Mouse (Mus musculus): ENCODE measurements around the gene Ppara. TPM values are rescaled to one million over a fixed set of nuclear protein-coding genes. Genes with fewer than 3 reads are reported as not detected.

The Ppara gene
- total RNA-seq, 2 experiments from 2014 or later, result 44.7 to 58.8 TPM

DNA sequence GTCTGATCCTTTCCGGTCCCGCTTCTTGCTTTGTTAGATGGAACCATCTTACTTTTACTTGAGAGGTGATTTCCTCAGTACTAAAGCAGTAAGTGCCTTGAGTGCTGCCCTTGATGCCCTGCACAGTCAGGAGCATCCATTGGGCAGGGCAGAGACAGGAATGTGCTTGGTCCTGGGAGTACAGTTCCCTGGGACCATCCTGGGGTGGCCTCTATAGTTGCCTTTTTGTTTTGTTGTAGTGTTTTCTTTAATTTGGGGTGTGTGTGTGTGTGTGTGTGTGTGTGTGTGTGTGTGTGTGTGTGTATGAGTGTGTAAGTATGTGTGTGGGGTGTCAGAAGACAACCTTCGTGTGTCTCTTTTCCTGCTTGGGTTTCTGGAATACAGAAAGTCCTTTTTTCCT, 49.6 kb downstream of the Ppara start:
- intact Hi-C loops (cut with DNase I), result no loop called here

DNA sequence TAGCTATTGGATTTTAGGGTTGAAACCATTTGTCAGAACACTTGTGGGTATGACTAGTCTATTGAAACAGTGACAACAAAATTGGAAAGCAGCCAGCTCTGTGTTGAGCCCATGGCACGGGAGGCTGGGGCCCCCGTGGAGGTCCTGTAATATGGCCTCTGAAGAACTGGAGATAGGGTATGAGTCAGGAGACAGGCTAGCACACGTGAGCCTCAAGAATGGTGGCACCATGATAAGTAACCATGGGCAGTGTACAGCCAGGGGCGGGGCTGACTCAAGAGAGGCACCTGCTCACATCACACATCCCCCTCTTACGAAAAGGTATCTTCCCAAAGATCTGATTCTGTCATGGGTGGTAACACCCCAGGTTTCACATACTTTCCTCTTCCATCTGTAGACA, 51.9 kb downstream of the Ppara start:
- DNase-seq (ENCODE audit: low spot score), result no peak
- intact Hi-C loops (cut with DNase I), result no loop called here

More for the DNA sequence above, 49.6 kb downstream of the Ppara start:
- DNase-seq (ENCODE audit: low spot score), result no peak

DNA sequence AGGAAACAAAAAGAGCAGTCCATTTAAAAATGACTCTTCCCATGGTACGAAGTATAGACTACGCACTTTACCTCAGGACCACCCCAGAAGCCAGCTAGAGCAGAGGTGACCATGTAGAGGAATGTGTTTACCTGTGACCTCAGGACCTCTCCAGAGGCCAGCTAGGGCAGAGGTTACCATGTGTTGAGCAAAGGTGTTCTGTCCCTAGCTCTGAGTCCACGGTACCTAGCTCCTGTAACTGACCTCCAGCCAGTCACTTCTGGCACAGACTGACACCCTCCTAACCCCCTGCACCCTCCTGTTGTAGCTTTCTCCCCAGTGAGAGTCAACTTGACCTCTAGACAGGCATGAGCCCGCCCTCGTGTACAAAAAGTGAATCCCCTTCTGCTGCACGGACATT, 52.7 kb downstream of the Ppara start:
- intact Hi-C loops (cut with DNase I), result no loop called here
- DNase-seq (ENCODE audit: low spot score), result no peak

DNA sequence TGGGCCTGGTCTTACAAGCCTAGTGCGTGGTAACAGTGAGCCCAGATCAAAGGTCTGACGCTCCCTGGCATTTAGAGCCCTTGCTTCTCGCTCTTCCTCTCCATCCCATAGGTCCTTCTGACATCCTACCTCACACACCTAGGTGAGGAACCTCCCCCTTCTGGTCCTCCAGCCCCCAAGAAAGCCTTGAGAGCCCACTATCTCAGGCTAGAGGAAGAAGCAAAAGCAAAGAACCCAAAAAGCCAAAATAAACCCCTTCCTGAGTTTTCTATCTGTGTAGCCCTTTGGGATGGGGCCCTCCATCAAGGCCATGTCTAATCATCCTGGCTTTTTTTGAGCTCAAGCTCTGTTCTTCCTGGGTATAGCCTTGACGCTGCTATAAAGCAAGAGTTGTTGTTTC, 53.3 kb downstream of the Ppara start:
- intact Hi-C loops (cut with DNase I), result no loop called here
- no peak for DNase-seq (ENCODE audit: low spot score)

DNA sequence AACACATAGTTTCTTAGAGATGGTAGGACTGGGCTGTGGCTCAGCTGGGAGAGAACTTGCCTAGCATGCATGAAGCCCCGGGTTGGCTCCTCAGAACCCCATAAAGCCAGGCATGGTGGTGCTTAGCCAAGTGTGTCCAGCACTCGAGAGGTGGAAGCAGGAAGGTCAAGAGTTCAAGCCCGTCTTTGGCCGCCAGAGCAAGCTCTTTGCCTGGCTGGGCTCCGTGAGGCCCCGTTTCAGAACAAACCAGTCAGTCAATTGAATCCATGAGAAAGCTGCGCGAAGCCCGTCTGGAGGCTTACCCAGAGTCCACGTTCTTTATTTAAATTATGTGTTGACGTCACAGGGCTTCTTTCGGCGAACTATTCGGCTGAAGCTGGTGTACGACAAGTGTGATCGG, 53.9 kb downstream of the Ppara start:
- no peak for DNase-seq (ENCODE audit: low spot score)
- intact Hi-C loops (cut with DNase I), result no loop called here

DNA sequence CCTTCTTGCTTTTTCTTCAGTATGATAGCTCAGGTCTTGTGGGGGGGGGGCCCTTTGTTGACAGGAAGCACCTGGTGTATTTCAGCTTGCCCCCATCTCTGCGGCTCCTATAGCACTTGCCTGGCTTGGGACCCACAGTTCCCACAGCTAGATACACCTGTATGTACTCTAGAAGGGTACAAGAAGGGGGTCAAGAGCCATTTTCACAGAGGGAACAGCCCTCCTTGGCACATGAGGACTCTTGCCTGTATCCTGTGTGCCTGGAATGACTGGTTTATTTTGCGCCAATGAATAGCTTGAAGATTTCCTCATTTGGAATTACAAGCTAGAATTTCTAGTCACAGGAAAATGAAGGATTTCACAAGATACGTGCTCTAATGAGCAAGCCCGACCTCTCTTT, 56.7 kb downstream of the Ppara start:
- no peak for DNase-seq (ENCODE audit: low spot score)
- intact Hi-C loops (cut with DNase I), result no loop called here

DNA sequence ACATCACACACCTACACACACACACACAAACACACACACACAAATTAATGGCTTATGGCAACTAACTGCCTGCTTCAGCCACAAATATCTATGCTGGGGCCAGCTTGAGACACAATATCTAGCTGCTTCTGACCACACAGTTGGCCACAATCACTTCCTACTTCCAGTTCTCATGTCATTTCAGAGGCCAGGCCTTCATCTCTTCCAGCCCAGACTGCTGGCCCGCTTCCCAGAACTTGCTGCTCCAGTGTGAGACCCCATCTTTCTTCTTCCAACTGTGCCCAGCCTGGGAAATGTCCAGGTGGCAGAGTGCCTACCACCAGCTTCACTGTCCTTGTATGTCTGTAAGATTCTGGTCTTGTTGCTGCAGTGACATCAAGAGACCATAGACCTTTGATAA, 58.0 kb downstream of the Ppara start:
- DNase-seq (ENCODE audit: low spot score), result no peak
- intact Hi-C loops (cut with DNase I), result no loop called here

DNA sequence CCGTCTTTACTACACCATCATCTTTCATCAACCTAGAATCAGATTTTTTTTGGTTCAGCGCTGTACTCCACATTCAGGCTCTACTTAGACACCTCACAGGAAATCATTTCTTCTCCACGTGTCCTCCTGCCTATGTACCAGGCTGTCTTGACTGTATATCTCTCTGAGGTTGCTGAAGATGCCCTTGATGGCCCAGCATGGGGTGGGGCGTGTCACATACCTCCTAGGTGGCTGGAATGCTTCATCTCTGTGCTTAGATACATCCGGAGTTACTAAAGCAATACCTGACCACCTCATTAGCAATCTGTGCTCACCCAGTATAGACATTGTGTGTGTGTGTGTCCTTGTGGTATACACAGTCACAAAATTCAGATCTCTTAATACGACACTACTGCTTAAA, 60.7 kb downstream of the Ppara start:
- intact Hi-C loops (cut with DNase I), result no loop called here
- DNase-seq (ENCODE audit: low spot score), result no peak

DNA sequence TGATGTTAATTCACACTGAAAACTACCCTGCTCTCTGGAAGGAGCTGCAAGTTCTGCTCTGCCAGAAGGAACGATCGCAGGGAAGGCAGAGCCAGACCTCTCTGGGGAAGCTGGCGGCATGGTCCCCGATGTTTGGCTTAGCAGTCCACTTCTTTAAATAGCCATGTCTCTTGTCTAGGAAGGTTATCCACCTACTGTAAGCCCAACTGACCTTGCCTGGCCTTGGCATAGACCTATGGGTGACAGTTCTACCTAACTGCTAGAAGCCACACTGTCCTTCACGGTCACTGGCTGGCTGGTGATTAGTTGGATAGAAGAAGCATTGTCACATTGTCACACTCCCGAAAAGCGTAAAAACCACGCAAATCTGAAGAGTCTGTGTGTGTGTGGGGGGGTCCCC, 63.9 kb downstream of the Ppara start:
- no peak for DNase-seq (ENCODE audit: low spot score)
- intact Hi-C loops (cut with DNase I), result no loop called here

DNA sequence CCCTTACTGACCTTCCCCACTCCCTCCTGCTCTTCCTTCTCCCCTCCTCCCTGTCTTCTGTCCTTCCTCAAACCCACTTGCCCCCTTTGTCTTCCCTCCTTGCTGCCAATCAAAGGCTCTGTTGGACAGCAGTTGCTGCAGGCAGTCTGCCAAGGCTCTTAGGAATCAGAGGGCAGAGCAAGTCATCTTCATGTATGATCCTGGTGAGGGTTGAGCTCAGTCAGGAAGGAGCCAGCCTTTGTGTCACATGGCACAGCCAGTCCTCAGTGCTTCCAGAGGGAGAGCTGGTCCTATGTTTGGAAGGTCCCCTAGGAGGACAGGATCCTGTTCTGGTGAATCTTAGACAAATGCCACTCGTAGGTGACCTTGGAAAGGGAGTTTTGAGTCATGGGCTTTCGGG, 68.1 kb downstream of the Ppara start:
- intact Hi-C loops (cut with DNase I), result no loop called here
- DNase-seq (ENCODE audit: low spot score), result no peak

DNA sequence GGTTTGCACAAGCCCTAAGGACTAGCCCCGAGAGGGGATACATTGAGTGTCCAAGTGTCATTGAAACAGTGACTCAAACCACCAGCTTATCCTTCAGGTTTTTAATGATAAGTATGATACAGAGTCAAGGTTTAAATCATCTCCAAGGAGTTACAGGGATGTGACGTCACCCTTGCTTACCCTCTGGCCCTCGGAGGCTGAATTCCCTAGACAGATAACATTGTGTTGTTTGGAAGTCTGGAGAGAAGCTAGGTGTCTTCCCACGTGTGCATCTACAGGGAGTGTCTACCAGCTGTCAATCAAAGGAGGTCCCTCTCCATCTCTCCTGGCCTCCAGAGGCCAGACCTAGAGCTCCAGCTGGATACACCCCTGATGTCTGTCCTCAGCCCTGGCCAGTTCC, 72.1 kb downstream of the Ppara start:
- no peak for DNase-seq (ENCODE audit: low spot score)
- intact Hi-C loops (cut with DNase I), result no loop called here

DNA sequence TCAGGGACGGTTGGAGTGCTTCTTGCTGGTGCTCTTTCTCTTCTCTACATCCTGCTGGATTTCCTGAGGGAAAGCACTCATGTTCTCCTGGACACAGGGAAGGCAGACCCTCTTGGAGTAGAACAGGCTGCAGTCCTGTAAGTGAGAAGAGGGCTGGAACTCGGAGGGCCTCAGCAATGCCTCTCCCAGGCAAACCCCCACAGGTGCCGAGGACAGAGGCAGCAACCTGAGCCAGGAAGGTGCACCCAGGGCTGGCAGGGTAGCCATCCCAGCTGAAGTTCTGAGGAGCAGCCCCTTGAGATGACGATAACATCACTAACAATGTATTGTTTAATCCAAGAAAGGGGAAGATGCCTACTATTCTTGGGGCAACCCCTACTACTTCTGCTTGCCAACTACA, 72.6 kb downstream of the Ppara start:
- no peak for DNase-seq (ENCODE audit: low spot score)
- intact Hi-C loops (cut with DNase I), result no loop called here

DNA sequence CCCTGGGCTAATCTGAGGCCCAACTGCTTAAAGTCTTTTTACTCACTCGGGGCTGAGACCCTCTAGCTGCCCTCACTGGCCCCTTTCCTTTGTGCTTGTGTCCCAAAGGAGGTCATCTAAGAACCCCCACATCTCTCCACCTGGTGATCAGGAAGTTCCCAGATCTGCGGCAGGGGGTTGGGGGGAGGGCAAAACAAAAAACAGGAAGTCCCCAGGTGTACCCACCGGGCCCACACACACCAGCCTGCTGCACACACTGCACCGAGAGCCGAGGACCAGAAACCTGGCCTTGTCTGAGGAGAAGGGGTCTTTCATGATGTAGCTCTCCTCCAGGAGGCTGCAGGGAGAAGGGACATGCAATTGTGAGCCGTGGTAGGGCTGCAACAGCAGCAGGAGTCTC, 73.2 kb downstream of the Ppara start:
- intact Hi-C loops (cut with DNase I), result no loop called here
- DNase-seq (ENCODE audit: low spot score), result no peak

DNA sequence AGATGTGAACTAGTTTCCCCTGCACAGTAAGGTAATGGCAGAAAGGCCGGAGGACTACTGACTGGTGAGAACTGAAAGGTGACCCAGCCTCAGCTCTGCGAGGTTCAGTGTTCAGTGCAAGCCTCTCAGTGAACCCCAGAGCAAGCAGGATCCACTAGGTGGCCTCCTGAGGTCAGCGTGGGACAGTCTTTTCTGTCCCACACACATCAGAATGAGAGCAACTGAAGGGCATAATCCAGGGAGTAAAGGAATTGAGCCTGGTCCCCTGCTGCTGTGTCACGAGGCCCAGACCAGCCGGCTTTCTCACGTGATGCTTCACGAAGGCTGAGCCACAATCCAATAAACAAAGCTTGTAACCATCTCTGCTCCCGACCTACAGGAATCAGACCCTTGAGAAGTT, 73.7 kb downstream of the Ppara start:
- intact Hi-C loops (cut with DNase I), result no loop called here
- no peak for DNase-seq (ENCODE audit: low spot score)

DNA sequence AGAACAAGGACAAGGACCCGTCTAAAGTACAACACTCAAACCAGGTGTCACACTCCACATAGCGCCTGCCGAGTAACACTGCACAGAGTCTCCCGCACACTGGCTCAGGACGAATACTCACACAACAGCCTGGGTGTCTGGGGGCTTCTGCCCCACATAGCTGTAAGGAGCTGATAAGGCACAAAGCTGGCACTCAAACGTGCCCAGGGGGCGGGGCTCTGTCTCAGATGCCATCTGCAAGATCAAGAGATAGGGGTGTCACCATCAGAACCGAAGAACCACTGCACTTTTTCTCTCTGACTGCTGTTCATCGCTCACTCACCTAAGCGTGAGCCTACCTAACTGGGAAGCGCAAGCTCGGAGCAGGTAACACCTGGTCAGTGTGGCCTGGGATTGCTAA, 74.3 kb downstream of the Ppara start:
- intact Hi-C loops (cut with DNase I), result no loop called here

DNA sequence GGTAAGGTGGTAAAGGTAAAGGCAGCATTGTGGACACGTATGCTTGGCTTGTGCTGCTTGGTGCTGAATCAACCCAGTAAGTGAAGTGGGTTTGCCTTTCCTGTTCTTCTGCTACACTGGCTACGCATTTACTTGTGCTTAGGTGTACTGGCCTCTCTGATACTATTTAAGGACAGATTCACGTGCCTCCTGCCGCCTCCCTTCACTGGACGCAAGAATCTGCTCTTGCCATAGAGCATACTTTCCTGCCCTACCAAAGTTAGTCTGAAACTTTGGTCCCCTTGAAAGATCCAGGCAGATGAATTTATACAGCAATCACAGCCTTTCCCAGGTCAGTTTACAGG, 75.7 kb downstream of the Ppara start:
- no peak for DNase-seq (ENCODE audit: low spot score)
- intact Hi-C loops (cut with DNase I), result loop anchor here (5.0 kb wide), 2 partner anchors 67 to 73 kb away; partner anchors contain the start of gene Trmu

More for the DNA sequence above, 74.3 kb downstream of the Ppara start:
- DNase-seq (ENCODE audit: low spot score), result no peak

DNA sequence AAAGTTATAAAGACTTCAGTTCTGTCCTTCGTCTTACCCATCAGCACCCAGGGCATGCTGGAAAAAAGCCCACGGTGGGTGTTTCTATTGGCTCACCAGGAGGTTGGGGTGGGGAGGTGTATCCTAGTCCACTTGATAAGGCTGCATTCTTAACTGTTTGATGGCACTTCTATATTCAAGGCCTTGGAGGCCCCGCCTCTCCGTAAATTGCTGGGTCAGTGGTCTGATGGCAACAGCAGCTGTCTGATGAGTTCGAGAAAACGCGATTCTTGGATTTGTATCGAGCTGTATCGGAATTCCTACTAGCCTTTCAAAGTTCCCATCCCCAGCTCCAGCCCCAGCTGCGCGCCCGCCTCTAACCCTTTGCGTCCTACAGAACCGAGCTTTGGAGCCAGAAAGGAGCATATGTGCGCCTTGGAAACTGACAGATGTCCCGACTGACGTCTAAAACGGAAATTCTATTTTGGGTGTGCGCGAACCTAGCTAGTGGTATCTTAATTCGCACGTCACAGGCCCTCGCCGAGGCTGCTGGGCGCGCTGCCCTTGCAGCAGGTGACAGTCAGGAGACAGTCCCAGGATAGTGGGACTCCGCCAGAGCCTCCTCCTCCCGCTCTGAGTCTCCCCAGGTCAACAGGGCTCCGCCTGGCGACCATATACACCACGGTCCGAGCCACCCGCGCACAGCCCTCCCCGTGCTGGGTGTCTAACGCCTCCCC, 76.2 kb downstream of the Ppara start:
- intact Hi-C loops (cut with DNase I), result loop anchor here (5.0 kb wide), 2 partner anchors 66 to 74 kb away; partner anchors contain the start of gene Trmu

DNA sequence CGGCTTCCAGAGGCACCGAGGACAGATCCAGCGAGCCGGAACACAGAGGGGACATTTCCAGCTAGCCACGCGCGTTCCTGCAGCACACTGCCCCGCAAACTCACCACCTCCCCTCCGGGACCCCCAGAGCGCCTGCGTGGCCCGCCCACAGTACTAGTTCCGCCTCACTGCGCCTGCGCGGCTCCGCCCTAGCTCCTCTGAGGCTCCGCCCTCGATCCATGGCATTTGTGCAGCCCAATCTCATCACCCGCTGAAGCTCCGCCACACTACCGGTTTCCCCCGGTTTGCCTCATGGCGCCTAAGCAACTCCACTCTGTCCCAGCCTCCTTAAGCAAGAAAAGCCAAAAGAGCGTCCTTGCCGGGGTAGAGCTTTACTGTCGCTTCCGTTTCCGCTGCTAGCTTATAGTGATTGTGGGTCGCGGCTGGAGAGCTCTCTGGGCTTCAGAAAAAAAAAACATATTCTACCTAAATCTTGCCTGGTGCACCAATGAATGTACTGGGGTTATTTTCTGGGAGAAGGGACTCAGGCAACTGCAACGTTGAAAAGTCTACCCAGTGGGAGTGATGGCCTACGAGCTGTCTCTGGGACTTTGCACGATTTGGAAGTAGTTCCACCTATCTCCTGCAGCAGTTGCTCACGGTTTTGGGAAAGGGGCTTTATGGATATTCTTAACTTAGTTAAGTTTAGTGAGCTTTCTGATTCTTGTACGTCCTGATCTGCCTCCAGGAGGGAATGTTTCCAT, 76.9 kb downstream of the Ppara start, which contains the start of gene Cdpf1:
TSS of gene Cdpf1 (minus strand) at position 163 of the 743 bp plus-strand sequence.
- peak; percentile 97 for DNase-seq (ENCODE audit: low spot score)
- intact Hi-C loops (cut with DNase I), result loop anchor here (2.0 to 5.0 kb wide), 3 partner anchors 47 to 74 kb away; partner anchors contain the start of genes Gtse1 and Trmu

More for the DNA sequence above, 76.2 kb downstream of the Ppara start:
- peak; percentile 65 for DNase-seq (ENCODE audit: low spot score)

DNA sequence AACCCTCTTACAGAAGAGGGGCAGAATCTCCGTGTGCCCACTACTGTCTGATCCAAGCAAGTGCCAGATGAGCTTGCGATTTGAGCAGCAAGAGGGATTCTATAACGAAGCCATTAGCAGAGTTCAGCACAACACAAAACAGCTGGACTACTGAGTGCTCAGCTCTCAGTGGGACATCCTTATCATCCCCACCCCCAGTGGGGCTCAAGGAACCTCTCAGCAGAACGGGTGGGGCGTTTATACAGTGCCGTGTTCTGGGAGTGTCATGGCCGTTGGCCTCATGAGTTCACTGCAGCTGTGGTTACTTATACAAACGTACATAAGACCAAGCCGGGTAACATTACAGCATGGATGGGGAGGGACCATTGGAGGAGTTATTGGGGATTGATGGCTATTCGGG, 78.6 kb downstream of the Ppara start:
- no peak for DNase-seq (ENCODE audit: low spot score)
- intact Hi-C loops (cut with DNase I), result loop anchor here (2.0 to 5.0 kb wide), 3 partner anchors 45 to 76 kb away; partner anchors contain the start of genes Gtse1 and Trmu

DNA sequence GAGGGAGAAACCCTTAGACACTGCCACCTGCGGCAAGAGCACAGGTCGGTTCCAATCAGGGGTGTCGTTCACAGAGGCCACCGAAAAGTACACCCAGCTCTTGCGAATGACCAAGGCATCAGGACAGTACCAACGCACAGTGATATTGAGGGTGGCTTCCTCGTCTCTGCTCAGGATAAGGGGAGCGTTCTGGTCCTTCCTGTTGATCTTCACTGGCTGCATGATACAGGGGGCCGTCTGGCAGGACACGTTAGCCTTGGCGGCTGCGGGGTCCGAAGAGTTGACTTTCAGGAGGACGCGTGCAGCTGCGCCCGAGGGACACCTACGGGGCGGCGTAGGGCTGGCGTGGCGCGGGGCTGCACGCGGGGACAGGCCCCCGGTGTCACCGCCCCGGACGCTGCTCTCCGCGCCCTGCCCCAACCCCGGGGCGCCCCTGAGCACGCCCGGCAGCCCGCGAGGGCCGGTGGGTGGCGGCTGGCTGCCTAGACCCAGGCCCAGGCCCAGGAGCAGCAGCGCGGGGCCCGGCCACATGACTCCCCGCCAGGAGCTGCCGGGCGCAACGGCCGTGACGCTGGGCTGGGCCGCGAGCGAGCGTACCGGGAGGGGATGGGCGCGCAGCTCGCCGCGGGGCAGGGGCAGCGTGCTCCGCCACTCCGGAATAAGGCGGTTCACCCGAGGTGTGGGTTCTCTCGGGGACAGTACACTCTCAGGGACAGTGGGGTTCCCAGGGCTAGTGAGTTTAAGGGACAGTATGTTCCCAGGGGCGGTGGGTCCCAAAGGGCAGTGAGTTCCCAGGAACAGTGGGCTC, 86.6 kb downstream of the Ppara start, which contains the start of gene Pkdrej:
TSS of gene Pkdrej (minus strand) at position 532 of the 808 bp plus-strand sequence.
- no peak for DNase-seq (ENCODE audit: low spot score)
- intact Hi-C loops (cut with DNase I), result no loop called here

DNA sequence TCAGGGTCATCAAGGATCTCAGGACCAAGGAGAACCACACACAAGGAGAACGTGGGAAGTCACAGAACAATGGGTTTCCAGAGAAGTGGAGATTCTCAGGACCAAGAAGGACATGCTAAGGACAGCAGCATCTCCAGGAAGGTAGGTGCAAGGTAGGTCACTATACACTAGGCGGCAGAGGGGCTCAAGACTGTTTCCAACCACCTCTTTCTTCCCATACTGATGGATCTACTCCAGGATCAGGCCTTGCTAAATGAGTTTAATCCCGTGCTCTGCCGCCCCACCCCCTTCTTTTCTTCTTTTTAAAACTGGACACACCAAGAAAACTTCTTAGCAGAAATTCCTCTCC, 87.2 kb downstream of the Ppara start:
- intact Hi-C loops (cut with DNase I), result no loop called here
- no peak for DNase-seq (ENCODE audit: low spot score)

Data from heart, postnatal 25 days (tissue).